Mouse (Mus musculus) kidney, adult 2 months (tissue): ENCODE data around the gene Ptprm.

Experiments used
- CTCF ChIP-seq: fragments of 200-500 bp; conservative IDR thresholded peaks from 2 replicates; pipeline ENCODE4 v1.5.1; 2011; ENCODE audit warnings: low read depth, mild to moderate bottlenecking, control low read depth, low read length, moderate library complexity, mixed read lengths; ENCODE audit not compliant: insufficient read depth, insufficient read length
- POLR2A ChIP-seq: fragments of 200-500 bp; IDR thresholded peaks from one replicate; pipeline ENCODE4 v1.6.1; 2011; ENCODE audit warnings: low read depth, low read length, control low read depth

- TF ChIP-seq POLR2A: no peak
- no peak for TF ChIP-seq CTCF
Observed at GRCm38 (mm10) chr17:66996882-66997281, 357.4 kb downstream of the Ptprm start.
